Mouse (Mus musculus) mesoderm, embryonic 11.5 days (tissue): ENCODE measurements around the gene Myof.
A peak's percentile ranks its signal among the peaks of the same experiment; 100 is the strongest.

Experiments
- DNase-seq: peaks from one replicate; pipeline ENCODE4 v3.0.0-alpha.2; 2012; ENCODE audit warnings: low read depth, low spot score

Myof gene

GRCm38 (mm10) chr19:37877511-37878167 lies 165.7 kb downstream of the Myof start:
- DNase-seq: no peak

- no peak for DNase-seq
Measured at GRCm38 (mm10) chr19:37876605-37877245, 166.7 kb downstream of the Myof start.

- no peak for DNase-seq
Measured at GRCm38 (mm10) chr19:37873499-37873898, 169.9 kb downstream of the Myof start.

DNA sequence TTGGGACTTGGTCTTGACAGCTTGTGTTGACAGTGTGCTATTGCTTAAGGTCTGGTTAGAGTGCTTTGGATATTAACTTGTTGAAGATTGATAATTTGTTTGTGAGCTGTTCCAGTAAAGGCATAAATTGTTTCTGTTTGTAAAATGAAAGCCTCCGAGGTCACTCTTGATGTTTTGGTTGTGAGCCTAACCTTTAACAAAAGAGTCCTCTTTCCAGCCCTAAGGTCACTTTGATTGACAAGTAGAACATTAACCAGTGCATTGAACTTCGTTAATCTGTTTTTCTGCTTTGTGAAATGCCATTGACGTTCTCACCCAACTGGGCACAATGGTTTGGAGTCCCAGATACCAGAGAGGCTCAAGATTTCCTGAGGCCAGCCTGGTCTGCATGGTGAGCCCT lies 175.8 kb downstream of the Myof start:
- DNase-seq: no peak

DNA sequence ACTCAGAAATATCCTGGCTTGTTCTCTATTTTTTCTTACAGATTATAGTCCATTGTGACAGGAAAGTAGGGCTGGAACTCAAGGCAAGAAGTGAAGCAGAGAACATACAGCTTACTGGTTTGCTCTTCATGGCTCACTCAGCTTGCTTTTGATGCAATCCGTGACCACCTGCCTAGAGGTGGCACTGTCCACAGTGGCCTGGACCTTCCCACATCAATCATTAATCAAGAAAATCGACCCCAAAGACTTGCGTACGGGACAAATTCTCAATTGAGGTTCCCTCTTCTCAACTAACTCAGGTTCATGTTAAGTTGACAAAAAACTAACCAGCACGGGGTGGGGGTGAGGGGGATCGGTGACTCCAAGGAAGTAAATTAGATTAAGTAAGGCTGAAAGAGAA lies 176.4 kb downstream of the Myof start:
- DNase-seq: no peak

DNA sequence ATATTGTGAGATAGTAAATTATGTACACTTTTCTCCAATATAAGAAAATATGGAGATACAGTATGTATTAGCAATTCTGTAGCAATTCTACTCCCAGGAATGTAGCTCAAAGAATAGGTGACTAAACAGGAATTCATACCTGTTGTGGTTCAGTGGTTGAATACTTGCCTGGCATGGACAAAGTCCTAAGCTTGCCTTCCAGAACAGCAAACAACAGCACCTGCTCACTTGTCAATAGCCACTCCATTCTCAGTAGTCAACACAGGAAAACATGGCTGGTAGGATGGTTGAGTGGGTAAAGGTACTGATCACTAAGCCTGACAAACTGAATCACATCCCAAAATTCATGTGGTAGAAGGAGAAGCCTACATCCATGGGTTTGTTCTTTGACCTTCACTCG lies 182.2 kb downstream of the Myof start:
- DNase-seq: no peak

DNA sequence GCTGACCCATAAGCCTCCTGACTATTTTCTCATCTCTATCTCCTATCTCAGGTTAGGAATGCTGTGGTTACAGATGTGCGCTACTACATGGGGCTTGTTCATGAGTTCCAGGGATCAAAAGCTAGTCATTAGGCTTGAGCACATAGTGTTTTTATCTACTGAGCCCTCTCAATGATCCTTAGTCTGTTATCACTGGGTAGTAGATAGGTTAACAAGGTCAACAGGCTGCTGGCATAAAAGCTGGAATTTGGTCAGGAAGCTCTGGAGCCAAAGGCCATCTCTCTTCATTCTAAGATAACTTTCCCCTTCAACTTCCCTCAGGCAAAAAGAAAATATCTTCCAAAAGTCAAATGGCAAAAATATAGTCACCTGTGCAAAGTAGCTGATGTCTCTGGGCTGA lies 183.1 kb downstream of the Myof start:
- DNase-seq: no peak

DNA sequence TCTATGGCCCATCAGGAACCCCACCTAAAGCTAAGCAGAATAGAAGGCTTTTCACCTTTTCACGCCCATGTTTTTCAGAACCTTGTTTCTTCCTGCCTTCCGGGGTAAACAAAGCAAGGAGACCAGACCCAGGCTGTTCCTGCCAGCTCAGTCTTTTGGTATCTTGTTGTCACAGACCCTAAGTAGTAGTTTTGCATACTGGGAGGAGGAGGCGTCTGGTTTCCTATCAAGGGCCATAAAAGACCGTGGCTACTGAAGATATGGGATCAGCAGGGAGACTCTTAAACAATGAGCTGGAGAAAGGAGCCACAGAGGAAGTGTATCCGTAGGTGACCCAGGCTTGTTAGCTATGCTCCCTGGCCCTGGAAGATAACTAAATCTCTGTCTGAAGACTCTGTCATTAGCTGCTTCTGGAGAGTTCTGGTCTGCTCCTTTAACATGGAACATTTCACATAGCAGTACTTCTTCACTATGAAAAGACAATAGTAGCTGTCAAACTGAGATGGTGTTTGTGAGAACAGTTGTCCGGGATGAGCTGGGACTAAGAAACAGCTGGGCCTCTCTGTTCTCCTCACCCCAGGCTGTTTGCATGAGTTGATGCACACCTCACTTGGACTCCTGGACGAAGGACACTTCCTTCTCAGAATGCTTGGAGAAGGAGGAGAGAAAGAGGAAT lies 184.8 kb downstream of the Myof start:
- no peak for DNase-seq

- no peak for DNase-seq
Measured at GRCm38 (mm10) chr19:37852056-37852455, 191.3 kb downstream of the Myof start.

DNA sequence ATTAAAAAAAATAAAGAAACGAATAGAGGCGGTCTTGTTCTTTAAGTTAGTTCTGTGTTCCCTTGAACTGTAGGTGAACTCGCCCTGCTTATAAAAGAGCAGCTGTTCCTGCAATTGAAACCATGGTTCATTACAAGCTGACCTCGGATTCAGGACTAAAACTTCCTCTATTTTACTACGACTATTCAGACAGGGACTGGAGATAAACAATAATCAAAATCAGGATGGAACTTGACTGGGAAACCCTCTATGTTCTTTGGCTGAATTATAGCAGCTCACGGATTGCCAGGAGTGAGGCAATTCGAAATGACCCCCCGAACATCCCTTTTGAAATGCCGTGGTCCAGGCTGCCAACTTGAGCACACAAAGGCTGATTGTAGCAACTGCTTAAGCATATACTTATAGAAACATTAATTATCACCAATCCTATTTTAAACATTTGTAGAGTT lies 191.8 kb downstream of the Myof start:
- DNase-seq: peak; percentile 39
